Mouse (Mus musculus): ENCODE results near the gene Scrn2.

- TF ChIP-seq CTCF (conservative IDR thresholded peaks at IDR 0.05; ENCODE audit: low read length) (no peak), NANOG (IDR thresholded peaks at IDR 0.05; ENCODE audit: borderline replicate concordance, low read length) (no peak)
Observed at GRCm38 (mm10) chr11:97069333-97069732, 39.6 kb downstream of the Scrn2 start.
